Mouse (Mus musculus) forebrain, embryonic 14.5 days (tissue): ENCODE measurements at regions not wholly inside any gene's neighbourhood (a gene's known extent, or its start where the extent isn't known, plus 50 kb on each side); places are given as distances from the start of the nearest gene placed in this dataset.
A peak's percentile ranks its signal among the peaks of the same experiment; 100 is the strongest.

Experiments
- ATAC-seq: fragments of 200-750 bp; cut with Nextera tagmentation; 2 replicates; pipeline ENCODE4 v1.8.0; 2017; ENCODE audit warnings: mild to moderate bottlenecking, moderate library complexity
- DNase-seq: peaks from one replicate; pipeline ENCODE4 v3.0.0-alpha.2; 2015; ENCODE audit warnings: low spot score
- H3K27ac ChIP-seq: fragments of 300-500 bp; sonication (generic); 2 replicates; pipeline ENCODE4 v1.5.1; 2014; ENCODE audit warnings: low read depth, mild to moderate bottlenecking, control low read depth, low read length, moderate library complexity
- H3K27me3 ChIP-seq: fragments of 300-500 bp; sonication (generic); replicated peaks from 2 replicates; pipeline ENCODE4 v1.6.1; 2014; ENCODE audit warnings: low read length, control low read depth, mixed read lengths; ENCODE audit not compliant: control insufficient read depth, insufficient read depth
- H3K36me3 ChIP-seq: fragments of 300-500 bp; sonication (generic); 2 replicates; pipeline ENCODE4 v1.6.1; 2014; ENCODE audit warnings: low read length, control low read depth; ENCODE audit not compliant: control insufficient read depth, insufficient read depth
- H3K4me1 ChIP-seq: fragments of 300-500 bp; sonication (generic); 2 replicates; pipeline ENCODE4 v1.6.1; 2014; ENCODE audit warnings: antibody characterized with exemption, low read length, control low read depth; ENCODE audit not compliant: control insufficient read depth, insufficient read depth
- H3K4me2 ChIP-seq: fragments of 300-500 bp; sonication (generic); 2 replicates; pipeline ENCODE4 v1.6.1; 2014; ENCODE audit warnings: mild to moderate bottlenecking, control low read depth, low read length
- H3K4me3 ChIP-seq: fragments of 300-500 bp; sonication (generic); 2 replicates; pipeline ENCODE4 v1.5.1; 2014; ENCODE audit warnings: low read depth, low read length, control low read depth
- H3K9ac ChIP-seq: fragments of 300-500 bp; sonication (generic); 2 replicates; pipeline ENCODE4 v1.6.1; 2014; ENCODE audit warnings: mild to moderate bottlenecking, low read length, control low read depth, moderate library complexity
- H3K9me3 ChIP-seq: fragments of 300-500 bp; sonication (generic); replicated peaks from 2 replicates; pipeline ENCODE4 v1.6.1; 2016; ENCODE audit warnings: low read length, control low read depth, mixed read lengths; ENCODE audit not compliant: control insufficient read depth
- WGBS: fragments of 180-500 bp; shearing (Covaris S2); extraction: QIAGEN DNeasy Blood & Tissue Kit; methylation state at CpG from one replicate; pipeline ENCODE4 v1.1.7; 2014; 5-methylcytosine and 5-hydroxymethylcytosine counted together

DNA sequence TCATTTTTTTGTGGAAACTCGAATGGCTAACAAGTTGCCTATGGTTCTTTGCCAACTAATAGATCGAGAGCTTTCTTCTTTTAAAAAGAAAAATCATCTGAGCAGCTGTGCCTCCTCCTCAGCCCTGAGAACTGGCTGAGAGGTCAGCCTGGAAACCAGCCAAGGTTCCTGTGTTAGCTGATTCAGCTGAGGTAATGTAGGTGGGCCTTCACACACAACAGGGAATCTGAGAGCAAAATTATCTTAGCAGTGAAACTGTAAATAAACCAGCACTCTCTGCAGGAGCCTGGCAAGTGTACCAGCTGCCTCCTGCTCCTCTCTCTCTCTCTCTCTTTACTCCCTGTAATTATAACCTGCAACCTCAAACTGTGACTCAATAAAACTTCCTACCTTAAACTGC lies 364.4 kb upstream of the Khdrbs2 start:
- peak; percentile 52 for DNase-seq
- Histone ChIP-seq H3K9me3 (no peaks in the 10 kb centered on the region), H3K4me3 (no peak overlapping the region), H3K4me1 (no peaks in the 10 kb centered on the region), H3K36me3 (no peaks in the 10 kb centered on the region), H3K4me2 (no peak overlapping the region), H3K27me3 (no peaks in the 10 kb centered on the region), H3K27ac (no peak overlapping the region), H3K9ac (no peak overlapping the region)
- ATAC-seq: no peak
- WGBS: 30% methylated on average over 2 of the region's 2 CpGs
